Mouse (Mus musculus): ENCODE measurements around the gene Ism1. TPM values are rescaled to one million over a fixed set of nuclear protein-coding genes. Genes with fewer than 3 reads are reported as not detected.

Gene Ism1
- total RNA-seq, 2 experiments from 2014 or later: not detected

- no peak for ATAC-seq (replicated peaks; ENCODE audit: low FRiP score, poor library complexity, severe bottlenecking)
Observed at GRCm38 (mm10) chr2:139711640-139712039, 33.7 kb downstream of the Ism1 start.

GRCm38 (mm10) chr2:139712046-139712445, 34.1 kb downstream of the Ism1 start:
- no peak for ATAC-seq (replicated peaks; ENCODE audit: low FRiP score, poor library complexity, severe bottlenecking)

- ATAC-seq (replicated peaks; ENCODE audit: low FRiP score, poor library complexity, severe bottlenecking): no peak
Observed at GRCm38 (mm10) chr2:139714206-139714605, 36.2 kb downstream of the Ism1 start.

- no peak for ATAC-seq (replicated peaks; ENCODE audit: low FRiP score, poor library complexity, severe bottlenecking)
Observed at GRCm38 (mm10) chr2:139717772-139718171, 39.8 kb downstream of the Ism1 start.

GRCm38 (mm10) chr2:139722700-139723099, 44.7 kb downstream of the Ism1 start:
- ATAC-seq (replicated peaks; ENCODE audit: low FRiP score, poor library complexity, severe bottlenecking): no peak

GRCm38 (mm10) chr2:139723304-139723703, 45.3 kb downstream of the Ism1 start:
- no peak for ATAC-seq (replicated peaks; ENCODE audit: low FRiP score, poor library complexity, severe bottlenecking)

GRCm38 (mm10) chr2:139724202-139724838, 46.3 kb downstream of the Ism1 start:
- no peak for ATAC-seq (replicated peaks; ENCODE audit: low FRiP score, poor library complexity, severe bottlenecking)

- ATAC-seq (replicated peaks; ENCODE audit: low FRiP score, poor library complexity, severe bottlenecking): no peak
Observed at GRCm38 (mm10) chr2:139725328-139725727, 47.4 kb downstream of the Ism1 start.

- no peak for ATAC-seq (replicated peaks; ENCODE audit: low FRiP score, poor library complexity, severe bottlenecking)
Observed at GRCm38 (mm10) chr2:139728060-139728459, 50.1 kb downstream of the Ism1 start.

- ATAC-seq (replicated peaks; ENCODE audit: low FRiP score, poor library complexity, severe bottlenecking): no peak
Observed at GRCm38 (mm10) chr2:139729377-139729776, 51.4 kb downstream of the Ism1 start.

GRCm38 (mm10) chr2:139742381-139742780, 64.4 kb downstream of the Ism1 start:
- ATAC-seq (replicated peaks; ENCODE audit: low FRiP score, poor library complexity, severe bottlenecking): no peak

- no peak for ATAC-seq (replicated peaks; ENCODE audit: low FRiP score, poor library complexity, severe bottlenecking)
Observed at GRCm38 (mm10) chr2:139757021-139757420, 79.0 kb downstream of the Ism1 start.

GRCm38 (mm10) chr2:139757456-139757855, 79.5 kb downstream of the Ism1 start:
- ATAC-seq (replicated peaks; ENCODE audit: low FRiP score, poor library complexity, severe bottlenecking): no peak

- ATAC-seq (replicated peaks; ENCODE audit: low FRiP score, poor library complexity, severe bottlenecking): no peak
Observed at GRCm38 (mm10) chr2:139764355-139764754, 86.4 kb downstream of the Ism1 start.

GRCm38 (mm10) chr2:139774949-139775570, 97.1 kb downstream of the Ism1 start:
- ATAC-seq (replicated peaks; ENCODE audit: low FRiP score, poor library complexity, severe bottlenecking): no peak

GRCm38 (mm10) chr2:139776644-139777043, 98.7 kb downstream of the Ism1 start:
- ATAC-seq (replicated peaks; ENCODE audit: low FRiP score, poor library complexity, severe bottlenecking): no peak

GRCm38 (mm10) chr2:139778283-139778682, 100.3 kb downstream of the Ism1 start:
- no peak for ATAC-seq (replicated peaks; ENCODE audit: low FRiP score, poor library complexity, severe bottlenecking)

- no peak for ATAC-seq (replicated peaks; ENCODE audit: low FRiP score, poor library complexity, severe bottlenecking)
Observed at GRCm38 (mm10) chr2:139783318-139783850, 105.4 kb downstream of the Ism1 start.

GRCm38 (mm10) chr2:139784465-139784864, 106.5 kb downstream of the Ism1 start:
- ATAC-seq (replicated peaks; ENCODE audit: low FRiP score, poor library complexity, severe bottlenecking): no peak

- ATAC-seq (replicated peaks; ENCODE audit: low FRiP score, poor library complexity, severe bottlenecking): no peak
Observed at GRCm38 (mm10) chr2:139784946-139785345, 107.0 kb downstream of the Ism1 start.

GRCm38 (mm10) chr2:139788658-139789057, 110.7 kb downstream of the Ism1 start:
- ATAC-seq (replicated peaks; ENCODE audit: low FRiP score, poor library complexity, severe bottlenecking): no peak
